ENCODE assay signal across 8 mouse cellular contexts in the genomic region with DNA sequence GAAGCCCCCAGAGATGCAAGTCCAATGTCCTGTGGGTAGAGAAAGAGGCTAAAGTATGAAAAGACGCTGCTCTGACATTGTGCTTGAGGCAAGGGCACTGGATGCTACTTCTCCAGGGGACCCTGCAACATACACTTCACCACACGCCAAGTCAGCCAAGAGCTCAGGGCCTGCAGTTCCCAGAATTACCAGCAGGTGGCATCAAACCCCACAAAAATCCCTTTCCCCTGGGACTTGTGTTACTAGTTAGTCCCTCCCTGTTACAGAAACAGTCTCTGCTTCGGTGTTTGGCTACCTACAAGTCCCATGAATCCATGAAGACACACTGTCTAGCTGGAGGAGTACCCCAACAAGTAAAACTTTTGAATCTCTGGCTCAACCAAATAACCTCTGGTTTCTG. TPM values are rescaled to one million over a fixed set of nuclear protein-coding genes. Genes with fewer than 3 reads are reported as not detected.
DNase-seq lines count a peak whose midpoint lies in the region; ATAC-seq lines count a peak whose summit lies in the region.

No protein-coding gene starts in this region.

- peaks cover 23% of the 10 kb centered on the region; the same call in 1 of the 2 replicates for H3K27me3 ChIP-seq in kidney, embryonic 15.5 days
- peaks cover 22% of the 10 kb centered on the region for H3K27me3 ChIP-seq in liver, embryonic 11.5 days (replicated peaks; ENCODE audit: control insufficient read depth, insufficient read depth, low read length)
- H3K27me3 ChIP-seq in neural tube, embryonic 14.5 days (ENCODE audit: control insufficient read depth, insufficient read depth, low read length): no peaks in the 10 kb centered on the region

- H3K9me3 ChIP-seq in kidney, embryonic 15.5 days (replicated peaks): no peaks in the 10 kb centered on the region
- no peaks in the 10 kb centered on the region for H3K9me3 ChIP-seq in liver, embryonic 11.5 days (ENCODE audit: control insufficient read depth, low read length)
- no peaks in the 10 kb centered on the region for H3K9me3 ChIP-seq in neural tube, embryonic 14.5 days (ENCODE audit: control insufficient read depth, low read length)

- no peak overlapping the region for H3K27ac ChIP-seq in kidney, embryonic 15.5 days
- H3K27ac ChIP-seq in liver, embryonic 11.5 days (ENCODE audit: low read depth, low read length): no peak overlapping the region
- no peak overlapping the region for H3K27ac ChIP-seq in neural tube, embryonic 14.5 days (ENCODE audit: low read depth, low read length)

- H3K36me3 ChIP-seq in kidney, embryonic 15.5 days: no peaks in the 10 kb centered on the region
- H3K36me3 ChIP-seq in liver, embryonic 11.5 days (ENCODE audit: control insufficient read depth, insufficient read depth, low read length): no peaks in the 10 kb centered on the region
- no peaks in the 10 kb centered on the region for H3K36me3 ChIP-seq in neural tube, embryonic 14.5 days (ENCODE audit: control insufficient read depth, insufficient read depth, low read length)

- H3K9ac ChIP-seq in kidney, embryonic 15.5 days: no peak overlapping the region
- no peak overlapping the region for H3K9ac ChIP-seq in liver, embryonic 11.5 days (ENCODE audit: low read depth, low read length)
- no peak overlapping the region for H3K9ac ChIP-seq in neural tube, embryonic 14.5 days (replicated peaks; ENCODE audit: low read depth, low read length)

- 4% methylated on average over 3 of the region's 3 CpGs for WGBS in kidney, embryonic 15.5 days
- 5% methylated on average over 3 of the region's 3 CpGs for WGBS in liver, embryonic 11.5 days
- WGBS in neural tube, embryonic 14.5 days: 3% methylated on average over 3 of the region's 3 CpGs

- peaks cover 6% of the 10 kb centered on the region; the same call in 1 of the 2 replicates for H3K4me1 ChIP-seq in kidney, embryonic 15.5 days
- no peaks in the 10 kb centered on the region for H3K4me1 ChIP-seq in liver, embryonic 11.5 days (replicated peaks; ENCODE audit: control insufficient read depth, insufficient read depth, low read length)
- H3K4me1 ChIP-seq in neural tube, embryonic 14.5 days (ENCODE audit: control insufficient read depth, insufficient read depth, low read length): no peaks in the 10 kb centered on the region

- H3K4me2 ChIP-seq in kidney, embryonic 15.5 days: no peak overlapping the region
- H3K4me2 ChIP-seq in liver, embryonic 11.5 days: no peak overlapping the region
- H3K4me2 ChIP-seq in neural tube, embryonic 14.5 days (ENCODE audit: low read depth, low read length): no peak overlapping the region

- peak; percentile 76 for DNase-seq in A20 (ENCODE audit: low read depth, low spot score)
- peak; percentile 63 for DNase-seq in adrenal gland, adult 8-10 months
- DNase-seq in embryo, embryonic 11.5 days (ENCODE audit: low read depth, low spot score): peak; percentile 80
- peak; percentile 82 for DNase-seq in liver, embryonic 11.5 days (ENCODE audit: low spot score)
- peak; percentile 39 for DNase-seq in telencephalon, adult 2 months (ENCODE audit: low read depth, low spot score)

- no peak overlapping the region for H3K4me3 ChIP-seq in kidney, embryonic 15.5 days (replicated peaks)
- no peak overlapping the region for H3K4me3 ChIP-seq in liver, embryonic 11.5 days (ENCODE audit: low read depth, low read length)
- no peak overlapping the region for H3K4me3 ChIP-seq in neural tube, embryonic 14.5 days (ENCODE audit: low read depth, low read length)

- ATAC-seq in granulocyte monocyte progenitor cell, adult 5-6 weeks (replicated peaks; ENCODE audit: poor library complexity, severe bottlenecking): peak; percentile 84
- 0 out of 2 replicates have a peak, but pooled peaks have one; percentile 9 for ATAC-seq in kidney, embryonic 15.5 days (replicated peaks; ENCODE audit: low FRiP score)
- peak; percentile 47; the same call in 1 of the 2 replicates for ATAC-seq in liver, embryonic 11.5 days (replicated peaks; ENCODE audit: low FRiP score)
- peak; percentile 63 for ATAC-seq in neural tube, embryonic 14.5 days (ENCODE audit: low read depth)

RNA-seq across cellular contexts. Expression of a gene that starts 36.3 kb away (rescaled TPM):
- 1,000 to 10,000 TPM in 1 of 4 experiments, 100 to 1,000 TPM in 3; 646 to 1,053 (median 762) TPM for total RNA-seq in adrenal gland, adult 8-10 months (2022)
- total RNA-seq in granulocyte monocyte progenitor cell, adult 5-6 weeks (2014; fragmentation: Nextera tagmentation): not detected in 2 replicates
- total RNA-seq in granulocyte monocyte progenitor cell, adult 5-6 weeks (2017): not detected in 2 replicates
- 5.5 and 35.4 TPM in 2 replicates for polyA plus RNA-seq in kidney, embryonic 15.5 days (2015; fragmentation: Nextera tagmentation; extraction: Ambion mirVana)
- polyA plus RNA-seq in liver, embryonic 11.5 days (2014; fragmentation: Nextera tagmentation; extraction: Ambion mirVana): 0.26 and 0.29 TPM in 2 replicates
- 1.7 and 27.3 TPM in 2 replicates for polyA plus RNA-seq in neural tube, embryonic 14.5 days (2014; fragmentation: Nextera tagmentation; extraction: Ambion mirVana)

Comparison
In these comparisons a context has a peak if more than half of its experiments do, and no peak if none do; other contexts are left out.
1. ATAC-seq: peak in every context shown above with its lines; median percentile 84 in granulocyte monocyte progenitor cell, adult 5-6 weeks; 63 in neural tube, embryonic 14.5 days; 47 in liver, embryonic 11.5 days; 9 in kidney, embryonic 15.5 days.